Mouse (Mus musculus): ENCODE data around the gene Eif4ebp2.

DNA sequence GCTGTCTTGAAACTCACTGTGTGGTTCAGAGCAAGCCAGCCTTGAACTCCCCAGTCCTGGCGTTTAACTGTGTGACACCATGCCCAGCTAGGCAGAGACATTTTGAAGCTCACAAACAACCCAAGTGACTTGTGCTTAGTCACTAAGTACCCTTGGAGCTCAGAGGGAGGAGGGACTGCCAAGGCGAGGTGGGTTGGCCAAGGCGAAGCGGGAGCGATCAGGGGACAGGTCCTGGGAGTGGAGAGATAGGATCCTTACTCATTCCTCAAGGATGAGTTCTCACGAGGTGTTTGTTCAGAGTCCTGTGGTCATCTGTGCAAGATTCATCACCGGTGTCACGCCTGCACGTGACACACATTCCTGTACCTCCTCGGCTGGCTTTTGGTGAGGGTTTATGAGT is 27.0 kb upstream of the Eif4ebp2 start:
- no peak for TF ChIP-seq CTCF (IDR thresholded peaks at IDR 0.05; ENCODE audit: control insufficient read depth, insufficient read depth, insufficient read length)
- TF ChIP-seq MAX (IDR thresholded peaks at IDR 0.05), result no peak
